Mouse (Mus musculus) ES-E14 (cell line): ENCODE results near the gene Camkk2. TPM values are rescaled to one million over a fixed set of nuclear protein-coding genes. Genes with fewer than 3 reads are reported as not detected.
A peak's percentile ranks its signal among the peaks of the same experiment; 100 is the strongest.

ENCODE experiments used
- DNase-seq: peaks from one replicate; pipeline ENCODE4 v3.0.0-alpha.2; 2013; ENCODE audit warnings: low read depth, low spot score
- H3K27ac ChIP-seq: 2 replicates; pipeline ENCODE4 v1.5.1; 2012; ENCODE audit warnings: low read depth, mild to moderate bottlenecking, low read length, moderate library complexity, mixed read lengths; ENCODE audit not compliant: poor library complexity, insufficient read depth, severe bottlenecking
- H3K36me3 ChIP-seq: 2 replicates; pipeline ENCODE4 v1.6.1; 2012; ENCODE audit warnings: mild to moderate bottlenecking, low read length, moderate library complexity, mixed read lengths; ENCODE audit not compliant: control insufficient read depth, poor library complexity, insufficient read depth, severe bottlenecking
- H3K4me1 ChIP-seq, 2 experiments: fragments of 150-350 bp in 1 of 2; sonication (generic) in 1 of 2; 2 replicates each; pipeline ENCODE4 v1.6.1; 2012; ENCODE audit warnings: low read length in 2 of 2, mild to moderate bottlenecking in 1 of 2, mixed read lengths in 1 of 2; ENCODE audit not compliant: control insufficient read depth in 2 of 2, insufficient read depth in 2 of 2, poor library complexity in 1 of 2
- H3K4me3 ChIP-seq, 2 experiments: fragments of 150-350 bp in 1 of 2; sonication (generic) in 1 of 2; 2 replicates each; pipeline ENCODE4 v1.5.1; 2012; ENCODE audit warnings: low read length in 2 of 2, low read depth in 1 of 2, mild to moderate bottlenecking in 1 of 2, mixed read lengths in 1 of 2; ENCODE audit not compliant: insufficient read depth in 1 of 2, poor library complexity in 1 of 2, severe bottlenecking in 1 of 2
- H3K9ac ChIP-seq: 2 replicates; pipeline ENCODE4 v1.6.1; 2012; ENCODE audit warnings: low read depth, mild to moderate bottlenecking, low read length, mixed read lengths; ENCODE audit not compliant: poor library complexity, insufficient read depth, severe bottlenecking
- H3K9me3 ChIP-seq: fragments of 150-350 bp; sonication (generic); 2 replicates; pipeline ENCODE4 v1.6.1; 2012; ENCODE audit warnings: low read depth, mild to moderate bottlenecking, low read length; ENCODE audit not compliant: control insufficient read depth, insufficient read depth
- CHD2 ChIP-seq: IDR thresholded peaks from 2 replicates; pipeline ENCODE4 v1.6.1; 2014; ENCODE audit warnings: mild to moderate bottlenecking, low read depth, low read length, inconsistent platforms
- HCFC1 ChIP-seq: IDR thresholded peaks from 2 replicates; pipeline ENCODE4 v1.6.1; 2012; ENCODE audit warnings: low read length, inconsistent platforms, borderline replicate concordance; ENCODE audit not compliant: insufficient read depth
- MAFK ChIP-seq: IDR thresholded peaks from 2 replicates; pipeline ENCODE4 v1.6.1; 2014; ENCODE audit warnings: mild to moderate bottlenecking, low read depth, low read length, inconsistent platforms; ENCODE audit not compliant: insufficient read depth
- ZC3H11A ChIP-seq: IDR thresholded peaks from 2 replicates; pipeline ENCODE4 v1.6.1; 2012; ENCODE audit warnings: low read depth, mild to moderate bottlenecking, inconsistent platforms, low read length, borderline replicate concordance
- ZNF384 ChIP-seq: IDR thresholded peaks from 2 replicates; pipeline ENCODE4 v1.6.1; 2012; ENCODE audit warnings: low read depth, low read length, inconsistent platforms
- in situ Hi-C, 2 experiments: fragments of 600-800 bp; cut with MboI; formaldehyde crosslinking; loops; one replicate each; pipeline ENCODE4 v1.15.1; 2025; ENCODE audit warnings: low sequenced_read_pairs in 2 of 2, inconsistent platforms in 1 of 2; ENCODE audit not compliant: unreplicated experiment in 2 of 2
- total RNA-seq: library from RNA; depleted of rRNA; stranded (reverse); fragments of 300-350 nt; gene quantifications from 2 replicates; pipeline ENCODE4 v1.2.3, GENCODE M21; 2012

Gene Camkk2
- total RNA-seq, 1 experiment = 12.7 TPM

GRCm38 (mm10) chr5:122731321-122731720 is 47.9 kb downstream of the Camkk2 start:
- DNase-seq = peak; percentile 66
- TF ChIP-seq MAFK (no peak), ZC3H11A (0 out of 2 replicates have a peak, but pooled peaks have one; percentile 14)
- Histone ChIP-seq H3K9me3 (no peaks in the 10 kb centered on the region), H3K36me3 (no peaks in the 10 kb centered on the region; the same call in 1 of the 2 replicates), H3K4me1 (peaks cover 0 to 9% of the 10 kb centered on the region in 2 experiments; a peak in 3 of 4 replicates), H3K27ac (no peak overlapping the region), H3K9ac (no peak overlapping the region), H3K4me3 (no peak overlapping the region)
- in situ Hi-C loops = no loop called here

GRCm38 (mm10) chr5:122730776-122731175 is 48.4 kb downstream of the Camkk2 start:
- Histone ChIP-seq H3K36me3 (no peaks in the 10 kb centered on the region; the same call in 1 of the 2 replicates), H3K4me3 (no peak overlapping the region), H3K4me1 (peaks cover 3 to 11% of the 10 kb centered on the region in 2 experiments; a peak in 3 of 4 replicates), H3K9me3 (no peaks in the 10 kb centered on the region), H3K9ac (no peak overlapping the region), H3K27ac (no peak overlapping the region)
- in situ Hi-C loops = no loop called here
- no peak for TF ChIP-seq CHD2
- TF ChIP-seq MAFK = no peak
- TF ChIP-seq ZC3H11A = no peak
- TF ChIP-seq HCFC1 = no peak
- no peak for TF ChIP-seq ZNF384
- DNase-seq = no peak

- H3K9me3 ChIP-seq = no peaks in the 10 kb centered on the region
- TF ChIP-seq ZNF384 (no peak), MAFK (no peak), HCFC1 (no peak), ZC3H11A (no peak), CHD2 (no peak)
- no peak overlapping the region for H3K4me3 ChIP-seq
- DNase-seq = no peak
- H3K4me1 ChIP-seq = peaks cover 3 to 10% of the 10 kb centered on the region in 2 experiments; a peak in 2 of 4 replicates
- H3K36me3 ChIP-seq = no peaks in the 10 kb centered on the region; the same call in 1 of the 2 replicates
- no peak overlapping the region for H3K27ac ChIP-seq
- in situ Hi-C loops = no loop called here
- no peak overlapping the region for H3K9ac ChIP-seq
Measured at GRCm38 (mm10) chr5:122727096-122727495, 52.1 kb downstream of the Camkk2 start.

GRCm38 (mm10) chr5:122726595-122726994 is 52.6 kb downstream of the Camkk2 start:
- Histone ChIP-seq H3K4me1 (peaks cover 3 to 6% of the 10 kb centered on the region in 2 experiments; a peak in 2 of 4 replicates), H3K4me3 (no peak overlapping the region), H3K9me3 (no peaks in the 10 kb centered on the region), H3K9ac (no peak overlapping the region), H3K36me3 (no peaks in the 10 kb centered on the region; the same call in 1 of the 2 replicates), H3K27ac (no peak overlapping the region)
- no peak for TF ChIP-seq ZNF384
- in situ Hi-C loops = no loop called here
- no peak for DNase-seq

- Histone ChIP-seq H3K4me1 (peaks cover 3 to 4% of the 10 kb centered on the region in 2 experiments; a peak in 2 of 4 replicates), H3K36me3 (no peaks in the 10 kb centered on the region; the same call in 1 of the 2 replicates), H3K27ac (no peak overlapping the region), H3K9ac (no peak overlapping the region), H3K9me3 (no peaks in the 10 kb centered on the region), H3K4me3 (no peak overlapping the region)
- DNase-seq = peak; percentile 83
- 0 out of 2 replicates have a peak, but pooled peaks have one; percentile 29 for TF ChIP-seq ZC3H11A
- TF ChIP-seq CHD2 = no peak
- 0 out of 2 replicates have a peak, but pooled peaks have one; percentile 44 for TF ChIP-seq MAFK
- no peak for TF ChIP-seq HCFC1
- TF ChIP-seq ZNF384 = no peak
- in situ Hi-C loops = no loop called here
Measured at GRCm38 (mm10) chr5:122726068-122726467, 53.1 kb downstream of the Camkk2 start.
